Mouse (Mus musculus) lung, postnatal 25 days (tissue): ENCODE measurements around the gene Ptpn6.

Source experiments
- DNase-seq: peaks from one replicate; pipeline ENCODE4 v3.0.0; 2022; ENCODE audit warnings: low spot score

The Ptpn6 gene

DNA sequence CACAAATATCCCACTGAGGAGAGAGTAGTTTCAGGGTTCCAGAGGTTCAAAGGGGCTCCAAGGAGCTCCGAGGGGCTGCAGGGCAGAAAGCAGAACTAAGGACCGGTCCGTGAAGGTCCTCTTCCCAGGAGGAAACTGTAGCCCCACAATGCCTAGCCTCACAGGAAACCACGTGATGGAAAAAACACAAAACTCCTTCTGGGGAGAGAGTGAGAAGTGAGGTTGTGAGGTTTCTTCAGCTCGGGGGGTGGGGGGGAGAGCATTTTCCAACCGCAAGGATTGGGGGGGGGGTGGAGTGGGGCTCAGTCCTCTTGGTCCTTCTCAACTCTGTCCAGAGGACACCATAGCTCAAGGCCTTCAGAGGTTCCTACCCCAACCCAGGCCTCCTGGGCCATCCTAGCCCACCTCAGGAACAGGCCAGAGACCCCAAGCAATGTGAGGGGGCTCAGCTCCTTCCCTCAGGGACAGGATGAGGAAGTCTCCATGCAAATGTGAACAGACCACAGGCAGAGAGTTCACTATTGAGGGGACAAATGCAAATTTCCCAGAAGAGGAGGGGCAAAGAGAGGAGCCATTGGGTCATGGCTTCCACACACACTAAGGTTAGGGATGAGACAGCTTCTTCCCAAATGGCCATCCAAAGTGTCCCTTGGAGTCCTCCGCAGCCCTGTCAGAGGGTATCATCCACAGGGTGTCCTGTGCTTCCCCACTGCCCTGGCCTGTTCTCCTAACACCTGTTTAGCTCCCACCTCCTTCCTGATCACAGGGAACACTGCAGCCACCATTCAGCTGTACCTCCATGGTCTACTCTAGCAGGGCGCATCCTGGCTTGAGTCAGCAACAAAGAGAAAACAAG lies 8.4 kb downstream of the Ptpn6 start:
- peak; percentile 67 for DNase-seq

DNA sequence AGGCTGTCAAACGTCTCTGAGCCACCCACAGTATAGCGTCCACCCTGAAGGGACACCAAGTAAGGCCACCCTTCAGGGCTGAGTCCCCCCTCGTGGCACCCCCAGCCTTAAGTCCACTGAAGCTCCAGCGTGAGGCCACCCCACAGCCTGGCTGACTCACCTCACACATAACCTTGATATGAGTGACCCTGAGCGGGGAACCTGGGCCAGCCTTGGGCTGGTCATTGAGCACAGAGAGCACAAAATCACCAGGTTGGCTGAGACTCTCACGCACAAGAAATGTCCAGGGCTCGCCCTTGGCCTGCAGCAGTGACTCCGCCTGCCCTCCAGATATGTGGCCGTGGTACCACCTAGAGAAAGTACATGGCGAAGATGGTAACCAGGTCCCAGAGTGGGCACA lies 9.9 kb downstream of the Ptpn6 start:
- DNase-seq: no peak

DNA sequence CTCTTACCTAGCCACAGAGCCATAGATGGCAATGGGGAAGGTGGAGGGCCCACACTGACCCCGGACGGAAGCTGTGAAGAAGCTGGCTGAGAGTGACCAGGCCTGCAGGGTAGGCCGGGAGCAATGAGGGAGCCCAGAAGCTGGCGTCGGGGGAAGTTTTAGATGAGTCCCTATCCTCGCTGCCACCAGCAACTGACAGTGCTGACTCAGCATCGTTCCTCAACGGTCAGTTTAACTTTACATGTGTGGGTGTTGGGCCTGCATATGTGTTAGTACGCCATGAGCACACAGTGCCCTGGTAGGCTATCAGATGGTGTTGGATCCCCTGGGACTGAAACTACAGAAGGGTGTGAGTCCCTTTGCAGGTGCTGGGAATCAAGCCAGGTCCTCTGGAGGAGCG lies 14.0 kb downstream of the Ptpn6 start:
- no peak for DNase-seq

DNA sequence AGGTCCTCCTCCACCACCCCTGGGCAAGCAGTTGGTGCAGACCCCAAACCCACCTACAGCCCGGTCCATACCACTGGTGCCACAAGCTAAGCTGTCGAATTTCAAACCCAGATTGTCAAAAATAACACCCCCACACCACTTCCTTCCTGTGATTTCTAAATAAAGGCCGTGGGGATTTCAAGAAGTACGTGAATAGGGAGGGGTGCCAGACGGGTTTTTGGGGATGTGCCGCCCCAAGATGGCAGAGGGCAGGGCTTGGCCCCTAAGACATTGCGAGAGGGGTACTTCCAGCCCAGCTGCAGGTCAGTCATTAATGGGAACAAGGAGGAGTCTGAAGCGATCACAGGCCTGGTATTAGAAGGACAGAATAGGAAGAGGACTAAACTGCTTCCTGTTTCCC lies 15.0 kb downstream of the Ptpn6 start:
- peak; percentile 48 for DNase-seq

DNA sequence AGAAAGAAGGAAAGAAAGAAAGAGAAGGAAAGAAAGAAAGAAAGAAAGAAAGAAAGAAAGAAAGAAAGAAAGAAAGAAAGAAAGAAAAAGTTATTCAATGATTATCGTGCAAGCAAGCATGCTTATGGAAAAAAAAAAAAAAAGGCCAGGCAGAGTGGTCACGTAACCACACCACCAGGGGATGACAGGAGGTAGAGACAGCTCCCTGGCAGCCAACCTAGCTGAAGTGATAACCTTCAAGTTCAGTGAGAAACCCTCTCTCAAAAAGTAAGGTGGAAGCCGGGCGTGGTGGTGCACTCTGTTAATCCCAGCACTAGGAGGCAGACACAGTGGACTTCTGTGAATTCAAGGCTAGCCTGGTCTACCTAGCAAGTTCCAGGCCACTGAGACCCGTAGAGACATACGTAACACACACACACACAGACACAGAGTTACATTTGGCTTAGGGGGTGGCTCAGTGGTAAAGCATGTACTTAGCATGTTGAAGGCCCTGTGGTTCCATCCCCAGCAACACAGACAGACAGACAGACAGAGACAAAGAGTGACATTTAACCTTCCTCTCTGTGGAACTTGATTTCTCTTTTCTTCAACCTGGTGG lies 15.5 kb downstream of the Ptpn6 start:
- no peak for DNase-seq

DNA sequence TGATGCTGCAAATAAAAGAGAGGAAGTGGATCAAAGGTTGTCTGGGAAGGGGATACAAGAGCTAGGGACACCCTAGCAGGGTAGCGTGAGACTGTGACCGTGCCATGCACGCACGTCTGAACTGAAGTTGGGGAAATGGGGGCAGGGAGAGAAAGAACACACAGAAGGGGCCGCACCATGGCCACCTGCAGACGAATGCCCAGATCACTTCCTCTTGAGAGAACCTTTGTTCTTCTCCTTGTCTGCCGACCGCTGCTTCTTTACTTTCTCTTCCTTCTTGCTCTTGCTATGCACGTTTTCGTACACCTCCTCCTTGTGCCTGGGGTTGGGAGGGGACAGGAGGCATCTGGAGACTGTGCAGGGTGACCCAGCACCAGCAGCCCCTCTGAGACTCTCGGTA lies 17.6 kb downstream of the Ptpn6 start:
- no peak for DNase-seq

DNA sequence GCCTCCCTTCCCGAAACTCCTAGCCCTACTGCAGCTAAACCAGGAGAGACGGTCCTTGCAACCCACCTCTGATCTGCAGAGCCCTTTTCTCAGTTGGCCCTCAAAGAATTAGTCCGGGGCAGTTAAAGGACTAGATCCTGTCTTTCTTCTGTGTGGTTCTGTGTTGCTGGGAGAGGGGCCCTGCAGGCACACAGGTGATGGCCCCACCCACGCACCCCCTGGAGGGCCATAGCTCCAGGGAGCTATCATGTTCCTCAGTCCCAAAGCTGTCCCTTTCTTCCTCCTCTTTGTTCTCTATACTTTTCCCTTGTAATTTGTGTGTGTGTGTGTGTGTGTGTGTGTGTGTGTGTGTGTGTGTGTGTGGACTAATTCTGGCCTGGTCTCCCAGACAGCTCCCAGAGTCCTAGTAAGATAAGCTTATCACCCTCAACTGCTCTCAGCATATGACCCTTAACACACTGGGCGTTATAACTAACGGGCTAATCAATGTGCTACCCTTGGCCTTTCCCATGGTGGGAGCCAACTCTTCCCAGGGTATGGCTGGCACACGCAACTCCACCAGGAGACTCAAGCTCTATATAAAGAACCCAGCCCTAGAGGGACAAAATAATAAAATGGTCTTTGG lies 19.0 kb downstream of the Ptpn6 start:
- DNase-seq: no peak

DNA sequence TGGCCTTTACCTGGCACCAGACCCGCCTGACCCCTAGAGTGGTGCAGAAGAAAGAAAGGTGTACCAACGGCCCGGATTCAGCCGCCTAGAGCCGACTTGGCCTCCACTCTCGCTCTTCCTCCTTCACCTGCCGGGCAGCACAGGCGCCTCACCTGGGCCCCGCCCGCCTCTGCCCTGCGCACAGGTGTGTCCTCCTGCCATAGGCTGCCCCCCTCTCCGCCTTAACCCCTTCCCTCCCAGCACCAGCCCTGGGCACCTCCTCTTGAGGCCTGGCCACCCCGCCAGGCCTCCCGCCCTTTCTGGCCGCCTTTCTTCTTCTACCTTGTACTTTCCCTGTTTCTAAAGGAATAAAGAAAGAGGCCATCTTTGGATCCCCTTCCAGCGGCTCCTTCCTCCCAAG lies 19.8 kb downstream of the Ptpn6 start:
- DNase-seq: peak; percentile 85

DNA sequence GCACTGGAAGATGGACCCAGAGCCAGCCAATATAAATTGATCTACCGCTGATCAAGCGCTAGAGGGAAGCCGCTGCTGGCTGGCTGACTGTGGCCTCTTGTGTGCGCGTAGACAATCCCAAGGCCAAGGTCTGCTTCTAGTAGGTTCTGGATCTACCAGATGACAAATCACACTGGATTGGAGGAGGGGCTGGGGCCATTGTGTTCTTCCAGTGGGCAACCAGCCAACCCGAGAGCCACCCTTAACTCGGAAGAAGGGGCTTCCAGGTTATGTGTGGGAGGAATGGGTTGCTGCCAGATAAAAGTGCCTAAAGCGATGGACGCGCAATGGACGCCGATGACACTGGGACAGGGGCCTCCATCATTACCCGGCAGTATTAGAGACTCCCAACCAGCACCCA lies 20.5 kb downstream of the Ptpn6 start:
- DNase-seq: no peak

DNA sequence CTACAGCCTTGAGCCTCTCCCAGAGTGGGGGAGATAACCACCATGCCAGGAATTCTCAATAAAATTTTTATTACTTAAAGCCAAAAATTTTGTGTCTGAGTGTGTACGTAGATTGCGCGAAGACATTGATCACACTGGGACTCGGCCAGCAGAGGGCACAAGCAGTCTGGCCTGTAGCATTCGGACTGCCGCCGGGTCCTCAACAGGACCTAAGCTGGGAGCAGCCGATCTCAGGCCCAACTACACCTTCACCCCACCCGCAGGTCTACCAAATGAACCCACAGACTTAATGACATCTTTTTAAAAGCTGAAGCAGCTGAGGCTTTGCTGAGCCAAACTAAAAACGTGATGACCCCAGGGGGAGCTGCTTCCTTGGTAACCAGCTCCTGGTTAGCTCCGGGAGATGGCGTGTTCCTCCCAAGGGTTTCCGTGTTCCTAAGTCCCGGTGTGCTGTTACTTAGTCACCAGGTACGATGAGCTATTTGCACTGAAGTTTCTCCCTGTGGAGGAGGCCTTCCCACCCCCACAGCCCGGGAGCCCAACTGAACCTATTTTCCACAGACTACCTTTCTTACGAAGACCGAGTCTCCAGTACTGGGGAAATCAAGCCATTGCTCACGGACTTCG lies 21.5 kb downstream of the Ptpn6 start:
- DNase-seq: peak; percentile 58

DNA sequence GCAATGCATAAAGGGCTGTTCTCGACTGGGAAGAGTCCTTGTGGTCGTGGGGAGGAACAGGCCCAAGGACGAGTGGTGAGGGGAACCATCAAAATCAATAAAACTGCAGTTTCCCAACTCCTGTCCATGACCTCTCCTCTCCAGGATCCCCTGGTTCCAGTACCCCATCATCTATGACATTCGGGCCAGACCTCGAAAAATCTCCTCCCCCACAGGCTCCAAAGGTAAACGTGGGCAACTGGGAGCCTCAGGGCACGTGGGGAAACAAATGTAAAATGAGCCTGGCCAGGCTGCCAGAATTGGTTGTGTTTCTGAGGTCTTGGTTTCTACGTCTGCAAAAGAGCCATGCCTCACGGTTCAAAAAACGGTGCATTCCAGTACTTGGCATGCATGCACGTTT lies 25.6 kb downstream of the Ptpn6 start:
- DNase-seq: no peak

DNA sequence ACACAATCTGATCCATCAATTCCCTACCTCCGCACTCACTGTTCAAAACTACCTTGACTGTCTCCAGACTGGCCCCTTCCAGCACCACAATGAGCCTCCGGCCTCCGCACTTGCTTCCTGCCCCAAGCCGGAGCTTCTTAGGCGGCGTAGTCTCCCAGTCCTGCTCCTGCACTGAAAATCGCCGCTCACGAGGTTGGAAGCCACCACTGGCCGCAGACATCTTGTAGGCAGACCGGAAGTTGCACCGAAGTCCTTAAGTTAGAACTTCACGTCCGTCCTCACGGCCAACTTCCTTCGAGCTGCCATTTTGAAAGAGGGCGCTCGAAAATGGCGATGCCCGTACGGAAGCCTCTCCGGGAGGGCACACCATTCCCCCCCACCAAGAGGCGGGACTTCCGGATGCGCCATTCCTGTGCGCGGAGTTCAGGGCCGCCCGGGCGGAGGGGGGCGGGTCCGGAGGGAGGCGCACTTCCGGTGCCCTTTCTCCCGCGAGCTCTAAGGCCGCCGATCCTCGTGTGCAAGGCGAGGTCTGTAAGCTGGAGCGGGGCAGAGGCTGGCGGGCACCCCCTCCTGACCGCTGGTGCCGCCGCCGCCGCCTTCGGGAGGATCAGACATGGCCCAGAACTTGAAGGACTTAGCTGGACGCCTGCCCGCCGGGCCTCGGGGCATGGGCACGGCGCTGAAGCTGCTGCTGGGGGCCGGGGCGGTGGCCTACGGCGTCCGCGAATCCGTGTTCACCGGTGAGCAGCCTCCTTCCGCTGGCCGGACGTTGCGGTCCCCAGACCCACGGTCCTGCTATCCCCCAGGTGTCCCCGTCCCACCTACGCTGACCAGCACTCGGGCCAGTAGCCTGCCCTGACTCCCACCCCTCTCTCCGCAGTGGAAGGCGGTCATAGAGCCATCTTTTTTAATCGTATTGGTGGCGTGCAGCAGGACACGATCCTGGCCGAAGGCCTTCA lies 26.4 kb downstream of the Ptpn6 start, which contains the start of the genes Emg1 and Phb2:
Gene Emg1, minus strand, starts transcription at position 355 of the 959 bp plus-strand sequence.
Gene Phb2, plus strand, starts transcription at position 513 of the 959 bp plus-strand sequence.
- DNase-seq: peak; percentile 99

DNA sequence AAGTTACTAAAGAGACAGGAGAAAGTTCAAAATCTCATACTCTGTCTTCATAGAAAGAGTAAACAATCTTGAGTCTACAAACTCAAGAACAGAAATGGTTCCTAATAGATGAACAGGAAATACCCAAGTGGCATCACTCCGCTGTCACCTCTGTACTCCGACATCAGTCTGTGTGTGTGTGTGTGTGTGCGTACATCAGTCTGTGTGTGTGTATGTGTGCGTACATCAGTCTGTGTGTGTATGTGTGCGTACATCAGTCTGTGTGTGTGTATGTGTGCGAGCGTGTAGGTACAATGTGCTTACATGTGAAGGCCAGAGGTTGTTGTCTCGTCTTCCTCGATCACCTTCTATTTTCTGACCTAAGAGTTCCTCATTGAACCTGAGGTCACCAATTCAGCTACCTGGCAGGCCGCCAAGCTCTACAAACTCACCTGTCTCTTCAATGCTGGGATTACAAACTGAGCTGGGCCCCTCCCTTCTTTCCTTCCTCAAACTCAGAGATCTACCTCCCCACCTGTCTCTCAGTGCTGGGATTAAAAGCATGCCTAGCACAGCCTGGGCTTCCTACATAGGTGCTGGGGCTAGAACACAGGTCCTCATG lies 30.1 kb downstream of the Ptpn6 start:
- no peak for DNase-seq

DNA sequence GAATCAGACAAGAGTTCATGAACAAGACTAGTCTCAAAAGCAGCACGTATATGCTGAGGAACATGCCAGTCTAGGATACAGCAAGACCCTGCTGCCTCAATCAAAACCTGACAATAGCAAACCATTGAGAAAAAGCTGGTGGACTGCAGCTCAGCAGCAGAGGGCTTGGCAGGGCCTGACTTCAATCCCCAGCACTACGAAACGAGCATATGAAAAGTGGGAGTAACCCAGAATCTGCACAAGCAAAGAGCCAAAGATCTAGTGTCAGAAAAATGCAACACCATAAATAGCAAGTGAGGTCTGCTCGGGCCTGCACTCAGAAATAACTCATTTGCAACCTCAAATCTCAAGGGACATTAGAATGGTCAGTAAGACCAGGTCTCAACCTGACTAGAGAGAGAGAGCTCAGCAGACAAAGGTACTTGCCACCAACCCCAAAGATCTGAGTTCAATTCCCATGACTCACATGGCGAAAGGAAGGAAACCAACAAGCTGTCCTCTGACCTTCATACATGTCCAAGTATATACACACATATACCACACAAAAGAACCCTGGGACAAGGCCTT lies 32.4 kb downstream of the Ptpn6 start:
- DNase-seq: no peak

DNA sequence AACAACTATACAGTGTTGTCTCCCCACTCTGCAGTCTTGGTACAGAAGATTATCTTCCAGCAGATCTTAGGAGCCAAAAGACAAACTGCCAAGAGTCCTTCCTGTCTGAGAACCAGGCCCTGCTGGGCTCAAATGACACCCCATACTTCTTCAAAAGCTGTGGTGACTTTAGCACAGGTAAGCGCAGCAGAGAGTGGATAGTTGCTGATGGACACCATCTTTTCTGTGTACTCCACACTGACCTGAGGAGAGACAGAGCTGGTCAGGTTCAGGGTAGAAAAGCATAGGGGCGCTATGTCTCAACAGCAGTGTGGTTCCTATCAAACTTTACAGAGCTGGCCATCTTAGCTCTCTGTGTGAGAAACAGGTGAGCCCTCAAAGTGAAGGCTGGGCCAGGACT lies 34.1 kb downstream of the Ptpn6 start:
- no peak for DNase-seq

DNA sequence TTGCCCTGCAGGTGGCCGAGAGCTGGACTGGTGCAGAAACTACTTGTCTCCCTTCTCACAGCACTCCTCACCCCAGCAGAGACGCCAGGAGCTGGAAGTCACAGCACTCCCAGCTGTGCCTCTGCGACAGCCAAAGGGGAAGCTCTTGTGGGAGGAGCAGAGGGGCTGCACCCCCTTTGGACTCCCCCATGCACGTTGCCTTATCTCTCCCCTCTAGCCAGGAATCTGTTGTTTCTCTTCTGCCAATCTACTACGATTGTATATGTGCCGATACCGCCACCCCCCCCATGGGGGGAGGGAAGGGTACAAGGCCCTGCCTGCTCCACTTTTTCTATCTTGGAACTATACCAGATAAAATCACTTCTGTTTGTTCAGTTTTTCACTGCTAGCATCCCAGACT lies 34.7 kb downstream of the Ptpn6 start:
- DNase-seq: no peak

DNA sequence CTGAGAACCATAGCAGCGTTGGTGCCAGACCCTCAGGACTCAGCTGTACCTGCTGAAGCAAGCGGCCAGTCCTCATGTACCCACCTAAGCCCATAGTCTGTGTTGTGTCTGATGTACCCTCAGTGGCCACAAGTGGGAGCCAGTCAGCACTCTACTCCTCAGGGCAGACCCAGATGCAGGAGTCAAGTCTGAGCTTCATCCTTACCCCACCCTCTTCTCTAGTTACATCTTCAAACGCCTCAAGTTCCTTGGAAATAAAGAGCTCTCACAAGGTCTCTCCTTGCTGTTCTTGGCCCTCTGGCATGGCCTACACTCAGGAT lies 35.8 kb downstream of the Ptpn6 start:
- DNase-seq: peak; percentile 75

DNA sequence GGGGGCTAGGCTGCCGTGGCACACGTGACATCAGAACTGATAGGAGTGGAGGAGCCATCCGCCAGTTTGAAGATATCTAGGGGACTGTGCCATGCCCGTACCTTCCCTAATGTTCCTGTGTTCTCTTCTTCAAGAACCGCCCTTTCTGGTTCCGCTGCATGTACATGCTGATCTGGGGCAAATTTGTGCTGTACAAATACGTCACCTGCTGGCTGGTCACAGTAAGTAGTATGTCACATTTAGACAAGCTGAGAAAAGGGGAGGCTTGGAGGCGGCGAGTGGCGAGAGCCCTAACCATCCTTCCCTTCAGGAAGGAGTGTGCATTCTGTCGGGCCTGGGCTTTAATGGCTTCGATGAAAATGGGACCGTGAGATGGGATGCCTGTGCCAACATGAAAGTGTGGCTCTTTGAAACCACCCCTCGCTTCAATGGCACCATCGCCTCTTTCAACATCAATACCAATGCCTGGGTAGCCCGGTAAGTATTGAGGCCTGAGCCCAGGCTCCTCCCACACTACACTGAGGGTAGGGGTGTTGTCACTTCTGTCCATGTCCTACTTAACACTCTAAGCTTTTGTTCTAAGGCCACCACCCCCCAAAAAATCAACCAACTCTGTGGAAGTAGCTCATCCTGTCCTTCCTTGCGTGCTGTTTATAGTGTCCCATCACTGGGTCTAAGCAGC lies 36.3 kb downstream of the Ptpn6 start:
- no peak for DNase-seq

DNA sequence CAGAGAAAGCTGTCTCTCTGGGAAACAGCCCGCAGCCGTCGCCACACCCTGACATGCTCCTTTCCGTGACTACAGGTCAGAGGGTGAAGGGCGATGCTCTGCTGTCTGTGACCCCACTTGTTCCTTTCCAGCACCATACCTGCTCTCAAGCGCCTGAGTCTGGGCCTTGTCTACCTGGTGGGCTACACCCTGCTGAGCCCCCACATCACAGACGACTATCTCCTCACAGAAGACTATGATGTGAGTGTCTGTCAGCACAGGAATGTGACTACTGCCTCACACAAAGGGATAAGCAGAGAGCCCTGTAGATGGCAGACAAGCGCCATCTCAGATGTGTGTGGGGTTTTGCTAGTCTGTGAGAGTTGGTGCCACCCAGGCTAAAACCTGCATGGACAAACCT lies 37.2 kb downstream of the Ptpn6 start:
- DNase-seq: no peak

DNA sequence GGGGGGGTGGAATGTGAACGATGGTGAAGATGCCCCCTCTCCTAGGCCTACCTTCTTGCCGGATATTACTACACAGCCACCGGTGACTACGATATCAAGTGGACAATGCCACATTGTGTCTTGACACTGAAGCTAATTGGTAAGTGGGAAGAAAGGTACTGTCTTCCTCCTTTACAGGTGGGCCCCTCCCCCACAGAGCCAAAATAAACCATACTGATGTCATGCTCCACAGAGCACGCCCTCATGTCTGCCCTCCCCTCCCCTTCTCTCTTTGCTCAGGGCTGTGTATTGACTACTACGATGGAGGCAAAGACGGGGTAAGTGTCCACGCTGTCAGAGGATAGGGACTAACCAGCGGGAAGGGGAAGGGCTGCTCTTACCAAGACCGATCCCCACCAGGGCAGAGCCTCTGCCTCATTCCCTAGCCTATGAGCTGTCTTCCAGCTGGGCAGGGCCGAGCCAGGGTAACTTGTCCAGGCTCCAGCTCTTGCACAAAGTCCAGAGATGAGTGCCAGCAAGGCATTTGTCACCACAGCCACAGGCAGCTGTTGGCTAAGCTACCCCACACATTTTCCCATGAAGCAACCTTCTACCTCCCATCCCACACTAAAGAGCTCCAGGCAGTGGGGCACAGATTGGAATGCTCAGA lies 38.4 kb downstream of the Ptpn6 start:
- DNase-seq: peak; percentile 67
